Mouse (Mus musculus): ENCODE data around the gene Matn1.

Gene Matn1

DNA sequence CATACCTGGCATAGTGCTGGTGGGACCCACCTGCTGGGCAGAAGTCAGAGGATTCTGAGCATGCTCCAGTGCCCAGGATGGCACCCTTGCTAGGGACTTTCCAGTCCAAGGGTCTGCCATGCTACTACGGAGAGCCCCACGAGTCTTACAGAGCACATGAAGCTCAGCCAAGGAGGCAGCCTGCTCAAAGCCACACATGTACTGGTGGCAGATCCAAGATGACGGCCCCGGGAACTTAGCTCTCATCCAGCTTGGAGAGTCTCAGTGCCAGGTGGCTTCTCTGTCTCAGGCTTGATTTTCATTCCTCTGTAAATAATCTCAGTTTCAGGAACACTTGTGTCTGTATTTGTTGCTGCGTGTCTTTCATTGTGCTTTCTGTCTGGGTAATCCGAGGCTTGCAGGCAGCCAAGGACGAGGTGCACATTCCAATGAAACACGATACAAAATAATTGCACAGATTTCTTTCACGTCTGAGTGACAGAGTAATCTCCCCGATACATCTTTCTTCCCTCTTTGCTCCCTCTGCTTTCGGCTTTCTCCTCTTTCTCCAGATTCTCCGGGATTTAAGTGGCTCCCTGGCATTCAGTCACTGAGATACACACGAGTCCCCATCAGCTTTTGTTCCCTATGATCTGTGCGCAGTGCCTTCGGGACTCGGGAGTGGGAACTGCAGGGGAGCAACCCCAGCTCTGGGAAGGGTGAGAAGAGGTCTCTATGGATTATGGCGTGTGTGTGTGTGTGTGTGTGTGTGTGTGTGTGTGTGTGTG is 40.4 kb downstream of the Matn1 start:
- DNase-seq (ENCODE audit: low spot score) = no peak

DNA sequence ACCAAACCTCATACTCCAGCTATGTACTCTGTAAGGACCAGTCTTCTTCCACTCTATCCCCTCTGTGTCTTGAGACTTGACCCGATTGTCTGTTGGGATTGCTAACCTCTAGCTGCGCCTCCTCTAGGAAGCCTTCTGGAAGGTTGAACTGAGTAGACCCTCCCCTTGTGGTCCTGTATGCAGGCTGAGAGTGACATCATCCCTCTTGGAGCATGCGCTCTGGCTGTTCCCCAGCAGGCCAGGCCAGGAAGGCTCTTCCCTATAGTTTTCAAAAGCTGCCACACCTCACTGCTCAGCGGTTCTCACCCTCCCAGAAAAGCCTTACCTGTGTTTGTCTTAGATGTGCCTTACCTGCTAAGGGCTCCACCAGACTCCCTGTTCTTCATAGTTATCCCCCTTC is 42.9 kb downstream of the Matn1 start:
- DNase-seq (ENCODE audit: low spot score) = no peak

DNA sequence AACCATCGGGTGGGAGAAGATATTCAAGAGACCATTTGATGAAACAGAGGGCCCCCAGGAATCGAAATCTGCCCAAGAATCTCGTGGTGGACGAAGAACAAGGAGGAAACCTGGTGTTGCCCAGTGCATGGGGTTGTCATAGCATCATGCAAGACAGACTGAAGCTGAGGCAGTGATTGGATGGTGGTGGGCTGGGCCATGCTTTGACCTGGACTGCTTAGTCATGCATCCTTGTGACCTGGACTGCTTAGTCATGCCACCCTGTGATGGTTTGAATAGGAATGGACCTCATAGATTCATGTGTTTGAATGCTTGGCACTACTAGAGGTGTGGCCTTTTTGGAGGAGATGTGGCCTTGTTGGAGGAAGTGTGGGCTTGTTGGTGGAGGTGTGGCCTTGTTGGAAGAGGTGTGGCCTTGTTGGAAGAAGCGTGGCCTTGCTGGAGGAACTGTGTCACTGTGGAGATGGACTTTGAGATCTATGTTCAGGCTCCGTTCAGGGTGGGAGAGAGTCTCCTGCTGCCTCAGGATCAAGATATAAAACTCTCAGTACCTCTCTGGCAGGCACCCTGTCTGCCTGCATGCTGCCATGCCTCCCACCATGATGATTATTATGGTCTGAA is 44.1 kb downstream of the Matn1 start:
- no peak for DNase-seq (ENCODE audit: low spot score)

DNA sequence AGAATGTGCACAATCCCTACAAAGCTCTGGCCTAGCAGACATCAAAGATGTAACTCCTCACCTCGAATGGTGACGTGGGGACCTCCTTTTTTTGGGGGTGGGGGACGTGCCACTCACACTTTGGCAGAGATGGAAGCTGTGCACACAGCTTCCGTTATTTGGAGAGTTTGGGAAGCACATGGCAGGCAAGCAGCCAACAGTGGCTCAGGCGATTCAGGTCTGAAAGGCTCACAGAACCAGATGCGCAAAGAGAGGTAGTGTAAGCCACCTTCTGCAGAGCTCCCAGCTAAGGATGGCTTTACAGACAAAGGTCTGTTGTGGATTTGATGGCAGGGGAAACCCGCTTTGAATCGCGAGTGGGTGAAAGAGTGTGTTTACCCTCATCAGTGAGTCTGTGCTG is 45.0 kb downstream of the Matn1 start:
- no peak for DNase-seq (ENCODE audit: low spot score)

- no peak for DNase-seq (ENCODE audit: low spot score)
Measured at GRCm38 (mm10) chr4:130990966-130991365, 46.8 kb downstream of the Matn1 start.

GRCm38 (mm10) chr4:130994556-130994955 is 50.4 kb downstream of the Matn1 start:
- DNase-seq (ENCODE audit: low spot score) = no peak

DNA sequence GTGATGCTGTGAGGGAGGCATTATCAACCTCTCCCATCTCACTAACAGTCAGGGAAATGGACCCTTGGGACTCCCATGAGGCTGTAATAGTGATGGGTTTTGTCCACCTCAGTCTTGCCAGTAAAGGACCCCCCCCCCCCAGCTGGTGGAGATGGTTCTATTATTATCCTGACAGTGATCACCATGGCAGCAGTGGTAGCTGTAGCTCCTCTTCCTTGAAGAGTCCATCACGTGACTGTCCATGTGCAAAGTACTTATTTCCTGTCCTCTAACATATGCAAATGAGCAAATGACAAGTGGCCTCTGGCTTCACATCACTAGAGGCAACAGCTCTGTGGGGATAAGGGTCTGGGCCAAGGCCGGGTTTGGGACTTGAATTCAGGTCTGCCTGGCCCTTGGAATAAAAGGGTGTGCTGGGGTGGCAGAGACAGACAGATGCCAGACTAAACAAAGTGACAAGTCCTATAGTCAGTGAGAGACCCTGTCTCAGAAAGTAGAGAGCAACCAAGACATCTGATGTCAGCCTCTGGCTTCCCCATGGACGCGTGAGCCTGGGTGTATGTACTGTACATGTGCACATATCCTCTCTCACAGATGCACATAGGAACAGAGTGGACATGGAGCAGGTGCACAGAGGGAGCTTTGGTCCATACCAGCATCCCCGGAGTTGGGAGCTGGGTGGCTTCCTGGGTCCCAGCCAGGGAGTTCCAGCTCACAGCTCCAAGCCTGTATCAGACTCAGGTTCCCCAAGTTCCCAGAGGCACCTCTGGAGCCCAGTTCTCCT is 55.8 kb downstream of the Matn1 start:
- no peak for DNase-seq (ENCODE audit: low spot score)

DNA sequence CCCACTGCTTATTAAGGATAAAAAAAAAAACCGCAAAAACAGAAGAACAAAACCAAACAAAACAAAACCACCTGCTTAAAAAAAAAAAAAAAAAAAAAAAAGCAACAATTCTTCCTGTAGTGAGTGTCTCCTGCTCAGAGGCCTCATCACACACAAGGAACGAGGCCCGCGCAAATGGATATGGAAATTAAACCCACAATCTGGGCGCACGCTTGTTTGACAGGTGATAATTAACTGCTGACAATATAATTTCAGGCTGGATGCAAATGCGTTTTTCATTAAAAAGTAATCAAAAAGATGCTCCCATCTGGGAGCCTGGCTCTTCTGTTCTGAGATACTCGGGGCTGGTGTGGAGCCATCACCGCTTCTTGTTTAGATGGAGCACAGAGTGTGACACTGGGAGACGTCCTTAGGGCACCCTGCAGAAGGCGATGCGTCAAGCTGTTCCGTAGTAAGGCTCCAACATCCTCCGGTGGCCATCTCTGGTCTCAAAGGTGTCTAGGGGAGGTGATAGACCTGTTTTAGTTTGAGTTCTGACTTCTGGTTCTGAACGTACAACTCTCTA is 56.5 kb downstream of the Matn1 start:
- no peak for DNase-seq (ENCODE audit: low spot score)

Data from urinary bladder, postnatal 10 days (tissue).